Mouse (Mus musculus) embryonic facial prominence, embryonic 14.5 days (tissue): ENCODE measurements at regions not wholly inside any gene's neighbourhood (a gene's known extent, or its start where the extent isn't known, plus 50 kb on each side); places are given as distances from the start of the nearest gene placed in this dataset.
A peak's percentile ranks its signal among the peaks of the same experiment; 100 is the strongest.

Source experiments
- ATAC-seq: fragments of 200-750 bp; cut with Nextera tagmentation; 2 replicates; pipeline ENCODE4 v1.8.0; 2017; ENCODE audit warnings: low read depth, moderate number of reproducible peaks, moderate TSS enrichment
- DNase-seq: peaks from one replicate; pipeline ENCODE4 v3.0.0-alpha.2; 2015; ENCODE audit warnings: low spot score
- H3K27ac ChIP-seq: fragments of 300-500 bp; sonication (generic); replicated peaks from 2 replicates; pipeline ENCODE4 v1.5.1; 2014; ENCODE audit warnings: low read depth, mild to moderate bottlenecking, low read length, moderate library complexity
- H3K27me3 ChIP-seq: fragments of 300-500 bp; sonication (generic); replicated peaks from 2 replicates; pipeline ENCODE4 v1.6.1; 2014; ENCODE audit warnings: low read length; ENCODE audit not compliant: control insufficient read depth, insufficient read depth
- H3K36me3 ChIP-seq: fragments of 300-500 bp; sonication (generic); 2 replicates; pipeline ENCODE4 v1.6.1; 2014; ENCODE audit warnings: low read length, mixed read lengths; ENCODE audit not compliant: control insufficient read depth, insufficient read depth
- H3K4me1 ChIP-seq: fragments of 300-500 bp; sonication (generic); 2 replicates; pipeline ENCODE4 v1.6.1; 2014; ENCODE audit warnings: antibody characterized with exemption, low read length; ENCODE audit not compliant: control insufficient read depth, insufficient read depth
- H3K4me2 ChIP-seq: fragments of 300-500 bp; sonication (generic); 2 replicates; pipeline ENCODE4 v1.6.1; 2014; ENCODE audit warnings: low read depth, mild to moderate bottlenecking, low read length, moderate library complexity, mixed read lengths
- H3K4me3 ChIP-seq: fragments of 300-500 bp; sonication (generic); 2 replicates; pipeline ENCODE4 v1.5.1; 2014; ENCODE audit warnings: low read depth, mild to moderate bottlenecking, low read length
- H3K9ac ChIP-seq: fragments of 300-500 bp; sonication (generic); 2 replicates; pipeline ENCODE4 v1.6.1; 2014; ENCODE audit warnings: low read depth, mild to moderate bottlenecking, low read length, moderate library complexity, mixed read lengths
- H3K9me3 ChIP-seq: fragments of 300-500 bp; sonication (generic); 2 replicates; pipeline ENCODE4 v1.6.1; 2016; ENCODE audit warnings: low read length; ENCODE audit not compliant: control insufficient read depth
- WGBS: fragments of 180-500 bp; shearing (Covaris S2); extraction: QIAGEN DNeasy Blood & Tissue Kit; methylation state at CpG from one replicate; pipeline ENCODE4 v1.1.7; 2014; 5-methylcytosine and 5-hydroxymethylcytosine counted together

- no peak overlapping the region for H3K4me3 ChIP-seq
- H3K9me3 ChIP-seq, result no peaks in the 10 kb centered on the region
- ATAC-seq (no peak), DNase-seq (peak; percentile 3)
- H3K9ac ChIP-seq, result no peak overlapping the region
- no peaks in the 10 kb centered on the region for H3K36me3 ChIP-seq
- H3K4me1 ChIP-seq, result no peaks in the 10 kb centered on the region
- 40% methylated on average over 1 of the region's 1 CpGs for WGBS
- H3K27ac ChIP-seq, result no peak overlapping the region
- peaks cover 20% of the 10 kb centered on the region for H3K27me3 ChIP-seq
- no peak overlapping the region for H3K4me2 ChIP-seq
Measured at GRCm38 (mm10) chrX:169608551-169608950, 76.4 kb upstream of the Mid1 start.
